Mouse (Mus musculus): ENCODE measurements around the gene Slc38a6. TPM values are rescaled to one million over a fixed set of nuclear protein-coding genes. Genes with fewer than 3 reads are reported as not detected.

Slc38a6 gene
- polyA plus RNA-seq, 1 experiment from 2014 or later, result 6.2 TPM

GRCm38 (mm10) chr12:73347202-73347601 lies 60.6 kb downstream of the Slc38a6 start:
- H3K9ac ChIP-seq (ENCODE audit: low read depth, low read length), result no peak overlapping the region
- H3K27me3 ChIP-seq (ENCODE audit: insufficient read depth, low read length), result no peaks in the 10 kb centered on the region
- TF ChIP-seq CTCF (IDR thresholded peaks at IDR 0.05; ENCODE audit: low read depth), result no peak
- H3K27ac ChIP-seq, result no peak overlapping the region
- WGBS, result 84% methylated on average over 7 of the region's 7 CpGs
- H3K36me3 ChIP-seq (ENCODE audit: insufficient read depth, low read length), result 0 out of 2 replicates have a peak, but pooled peaks cover 7% of the 10 kb centered on the region
- H3K4me3 ChIP-seq (replicated peaks; ENCODE audit: low read depth, low read length), result no peak overlapping the region
- no peak overlapping the region for H3K4me2 ChIP-seq (ENCODE audit: low read length)
- DNase-seq (ENCODE audit: low spot score), result no peak
- ATAC-seq (replicated peaks; ENCODE audit: low FRiP score, low read depth), result no peak
- no peaks in the 10 kb centered on the region for H3K9me3 ChIP-seq (replicated peaks; ENCODE audit: low read length)
- peaks cover 10% of the 10 kb centered on the region; the same call in 1 of the 2 replicates for H3K4me1 ChIP-seq (replicated peaks; ENCODE audit: insufficient read depth, low read length)

- H3K9ac ChIP-seq (ENCODE audit: low read depth, low read length), result no peak overlapping the region
- H3K36me3 ChIP-seq (ENCODE audit: insufficient read depth, low read length), result no peaks in the 10 kb centered on the region
- H3K4me2 ChIP-seq (ENCODE audit: low read length), result no peak overlapping the region
- H3K9me3 ChIP-seq (replicated peaks; ENCODE audit: low read length), result no peaks in the 10 kb centered on the region
- no peak overlapping the region for H3K4me3 ChIP-seq (replicated peaks; ENCODE audit: low read depth, low read length)
- 69% methylated on average over 7 of the region's 7 CpGs for WGBS
- H3K27ac ChIP-seq, result peak overlapping the region; percentile 14; the same call in 1 of the 2 replicates
- TF ChIP-seq CTCF (IDR thresholded peaks at IDR 0.05; ENCODE audit: low read depth), result no peak
- peaks cover 10% of the 10 kb centered on the region; the same call in 1 of the 2 replicates for H3K4me1 ChIP-seq (replicated peaks; ENCODE audit: insufficient read depth, low read length)
- DNase-seq (ENCODE audit: low spot score) (no peak), ATAC-seq (replicated peaks; ENCODE audit: low FRiP score, low read depth) (no peak)
- H3K27me3 ChIP-seq (ENCODE audit: insufficient read depth, low read length), result no peaks in the 10 kb centered on the region
Observed at GRCm38 (mm10) chr12:73350466-73350865, 63.9 kb downstream of the Slc38a6 start.

- TF ChIP-seq CTCF (IDR thresholded peaks at IDR 0.05; ENCODE audit: low read depth), result no peak
- Histone ChIP-seq H3K36me3 (ENCODE audit: insufficient read depth, low read length) (no peaks in the 10 kb centered on the region), H3K27me3 (ENCODE audit: insufficient read depth, low read length) (no peaks in the 10 kb centered on the region), H3K9ac (ENCODE audit: low read depth, low read length) (no peak overlapping the region), H3K4me2 (ENCODE audit: low read length) (peak overlapping the region; percentile 23; the same call in 1 of the 2 replicates), H3K4me1 (replicated peaks; ENCODE audit: insufficient read depth, low read length) (peaks cover 10% of the 10 kb centered on the region; the same call in 1 of the 2 replicates), H3K9me3 (replicated peaks; ENCODE audit: low read length) (no peaks in the 10 kb centered on the region), H3K27ac (peak overlapping the region; percentile 14; the same call in 1 of the 2 replicates), H3K4me3 (replicated peaks; ENCODE audit: low read depth, low read length) (no peak overlapping the region)
- DNase-seq (ENCODE audit: low spot score) (peak; percentile 81), ATAC-seq (replicated peaks; ENCODE audit: low FRiP score, low read depth) (no peak)
- WGBS, result 24% methylated on average over 9 of the region's 9 CpGs
Observed at GRCm38 (mm10) chr12:73350982-73351381, 64.4 kb downstream of the Slc38a6 start.

GRCm38 (mm10) chr12:73351746-73352145 lies 65.2 kb downstream of the Slc38a6 start:
- H3K36me3 ChIP-seq (ENCODE audit: insufficient read depth, low read length), result no peaks in the 10 kb centered on the region
- ATAC-seq (replicated peaks; ENCODE audit: low FRiP score, low read depth), result no peak
- H3K4me2 ChIP-seq (ENCODE audit: low read length), result no peak overlapping the region
- 0 out of 2 replicates have a peak overlapping the region, but pooled peaks have one; percentile 42 for H3K27ac ChIP-seq
- H3K27me3 ChIP-seq (ENCODE audit: insufficient read depth, low read length), result no peaks in the 10 kb centered on the region
- H3K9me3 ChIP-seq (replicated peaks; ENCODE audit: low read length), result no peaks in the 10 kb centered on the region
- TF ChIP-seq CTCF (IDR thresholded peaks at IDR 0.05; ENCODE audit: low read depth), result no peak
- peaks cover 10% of the 10 kb centered on the region; the same call in 1 of the 2 replicates for H3K4me1 ChIP-seq (replicated peaks; ENCODE audit: insufficient read depth, low read length)
- WGBS, result 39% methylated on average over 14 of the region's 14 CpGs
- no peak overlapping the region for H3K9ac ChIP-seq (ENCODE audit: low read depth, low read length)
- no peak for DNase-seq (ENCODE audit: low spot score)
- no peak overlapping the region for H3K4me3 ChIP-seq (replicated peaks; ENCODE audit: low read depth, low read length)

- H3K4me1 ChIP-seq (replicated peaks; ENCODE audit: insufficient read depth, low read length), result peaks cover 10% of the 10 kb centered on the region; the same call in 1 of the 2 replicates
- H3K4me2 ChIP-seq (ENCODE audit: low read length), result no peak overlapping the region
- 86% methylated on average over 5 of the region's 5 CpGs for WGBS
- H3K27ac ChIP-seq, result no peak overlapping the region
- no peaks in the 10 kb centered on the region for H3K27me3 ChIP-seq (ENCODE audit: insufficient read depth, low read length)
- TF ChIP-seq CTCF (IDR thresholded peaks at IDR 0.05; ENCODE audit: low read depth), result no peak
- no peak overlapping the region for H3K4me3 ChIP-seq (replicated peaks; ENCODE audit: low read depth, low read length)
- no peaks in the 10 kb centered on the region for H3K36me3 ChIP-seq (ENCODE audit: insufficient read depth, low read length)
- DNase-seq (ENCODE audit: low spot score), result no peak
- no peak overlapping the region for H3K9ac ChIP-seq (ENCODE audit: low read depth, low read length)
- H3K9me3 ChIP-seq (replicated peaks; ENCODE audit: low read length), result no peaks in the 10 kb centered on the region
- ATAC-seq (replicated peaks; ENCODE audit: low FRiP score, low read depth), result no peak
Observed at GRCm38 (mm10) chr12:73353362-73353761, 66.8 kb downstream of the Slc38a6 start.

- Histone ChIP-seq H3K4me2 (ENCODE audit: low read length) (no peak overlapping the region), H3K27ac (no peak overlapping the region), H3K4me3 (replicated peaks; ENCODE audit: low read depth, low read length) (no peak overlapping the region), H3K4me1 (replicated peaks; ENCODE audit: insufficient read depth, low read length) (peaks cover 10% of the 10 kb centered on the region; the same call in 1 of the 2 replicates), H3K36me3 (ENCODE audit: insufficient read depth, low read length) (no peaks in the 10 kb centered on the region), H3K9ac (ENCODE audit: low read depth, low read length) (no peak overlapping the region), H3K9me3 (replicated peaks; ENCODE audit: low read length) (no peaks in the 10 kb centered on the region), H3K27me3 (ENCODE audit: insufficient read depth, low read length) (no peaks in the 10 kb centered on the region)
- no peak for DNase-seq (ENCODE audit: low spot score)
- no peak for ATAC-seq (replicated peaks; ENCODE audit: low FRiP score, low read depth)
- TF ChIP-seq CTCF (IDR thresholded peaks at IDR 0.05; ENCODE audit: low read depth), result no peak
- 64% methylated on average over 4 of the region's 4 CpGs for WGBS
Observed at GRCm38 (mm10) chr12:73354521-73354920, 67.9 kb downstream of the Slc38a6 start.

Measured in kidney, postnatal 0 days (tissue).